Mouse (Mus musculus) 416B (cell line): ENCODE measurements around the gene Arl5a.

Experiments
- DNase-seq: peaks from one replicate; pipeline ENCODE4 v3.0.0; 2011; ENCODE audit warnings: low read depth

The Arl5a gene

DNA sequence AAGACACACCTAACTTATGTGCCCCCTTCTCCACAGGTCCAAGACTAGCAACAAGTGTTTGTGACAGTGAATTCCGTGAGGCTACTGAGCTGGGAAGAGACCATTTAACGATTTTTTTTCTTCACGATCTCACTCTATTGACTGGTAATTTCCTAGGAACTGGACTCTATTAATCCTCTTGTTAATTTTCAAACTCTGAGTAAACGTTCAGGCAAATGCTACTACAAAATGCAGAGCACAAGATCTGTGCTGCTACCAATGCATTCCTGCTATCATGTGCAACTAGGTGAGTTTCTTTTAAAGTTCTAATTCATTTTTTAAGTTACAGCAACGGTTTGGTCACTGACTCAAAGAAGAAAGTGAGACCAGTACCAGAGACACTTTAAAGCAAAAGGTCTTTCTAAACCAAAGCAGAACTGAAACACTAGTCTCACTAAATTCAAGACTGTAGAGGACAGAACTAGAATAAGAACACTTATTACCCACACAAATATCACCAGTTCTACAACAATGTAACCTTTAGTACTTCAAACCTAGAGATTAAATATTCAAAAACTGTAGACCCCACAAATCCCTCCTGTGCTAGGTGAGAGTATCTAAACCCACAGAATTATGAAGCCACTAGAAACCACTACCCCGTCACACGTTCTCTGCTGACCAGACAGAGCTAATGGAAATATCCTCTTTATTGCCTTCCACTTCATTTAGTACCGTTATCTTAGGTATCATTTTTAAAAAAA is 1.7 kb downstream of the Arl5a start:
- peak; percentile 18 for DNase-seq

DNA sequence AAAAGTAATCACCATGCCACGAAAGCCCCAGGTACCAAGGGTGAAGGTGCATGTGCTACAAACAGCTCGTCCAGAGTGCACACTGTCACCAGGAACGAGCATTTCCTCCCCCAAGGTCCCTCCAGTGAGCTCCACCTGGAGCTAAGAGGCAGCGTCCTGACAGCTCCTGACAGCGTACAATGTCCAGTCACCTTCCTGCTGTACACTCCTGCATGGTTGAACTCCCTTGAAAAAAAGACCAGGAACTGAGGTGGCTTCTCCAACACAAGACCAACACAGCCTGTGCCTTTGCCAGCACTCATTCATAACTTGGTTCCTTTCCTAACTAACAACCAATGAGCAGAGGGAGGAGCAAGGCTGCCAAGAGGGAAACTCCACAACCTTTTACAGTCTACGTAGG is 3.5 kb downstream of the Arl5a start:
- DNase-seq = no peak

DNA sequence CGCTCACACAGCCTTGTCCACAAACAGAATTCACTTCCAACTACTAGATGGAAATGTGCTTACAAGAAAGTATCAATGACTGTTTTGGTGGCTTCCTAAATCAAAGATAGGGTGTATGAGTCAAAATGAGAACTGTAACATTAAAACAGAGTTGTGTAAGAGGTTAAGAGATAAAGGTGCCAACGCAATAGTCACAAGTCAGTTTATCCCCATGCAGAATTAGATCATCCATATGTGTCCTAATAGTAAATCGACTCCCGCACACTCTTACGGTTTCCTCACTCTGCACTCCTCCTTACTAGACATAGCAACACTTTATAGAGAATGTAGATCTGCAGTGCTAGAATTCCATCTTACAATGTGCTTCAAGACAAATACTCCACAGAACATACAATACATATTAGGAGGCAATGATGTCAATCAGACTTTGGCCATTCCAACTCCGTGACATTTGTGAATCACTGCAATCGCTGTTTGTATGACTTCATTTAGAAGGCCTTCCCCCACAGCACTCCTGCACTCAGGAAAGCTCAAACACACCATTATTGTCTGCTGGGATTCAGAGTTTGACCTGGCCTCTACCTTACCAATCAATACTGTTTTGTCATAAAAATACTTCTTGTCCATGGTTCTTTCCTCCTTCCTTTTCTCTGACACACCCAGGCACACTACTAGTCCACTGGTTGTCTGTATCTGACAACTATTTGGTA is 4.5 kb downstream of the Arl5a start:
- DNase-seq = peak; percentile 54

DNA sequence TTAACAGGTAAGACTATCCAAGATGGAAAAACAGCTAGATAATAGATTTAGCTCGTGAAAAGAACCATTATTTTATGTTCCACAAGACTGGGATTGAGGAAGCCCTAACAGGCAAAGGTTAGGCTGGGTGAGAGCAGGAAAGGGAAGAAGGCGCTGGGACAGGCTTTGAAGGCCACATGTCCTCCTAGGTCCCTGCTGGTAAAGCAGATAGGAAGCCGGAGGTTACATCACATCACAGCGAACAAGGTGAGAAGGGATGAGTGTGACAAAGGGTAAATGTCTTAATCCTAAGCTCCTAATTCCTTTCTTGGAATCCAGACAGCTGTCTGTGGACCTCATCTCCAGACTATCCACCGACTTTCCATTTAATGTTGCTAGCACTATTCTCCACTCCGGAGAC is 5.4 kb downstream of the Arl5a start:
- DNase-seq = no peak

DNA sequence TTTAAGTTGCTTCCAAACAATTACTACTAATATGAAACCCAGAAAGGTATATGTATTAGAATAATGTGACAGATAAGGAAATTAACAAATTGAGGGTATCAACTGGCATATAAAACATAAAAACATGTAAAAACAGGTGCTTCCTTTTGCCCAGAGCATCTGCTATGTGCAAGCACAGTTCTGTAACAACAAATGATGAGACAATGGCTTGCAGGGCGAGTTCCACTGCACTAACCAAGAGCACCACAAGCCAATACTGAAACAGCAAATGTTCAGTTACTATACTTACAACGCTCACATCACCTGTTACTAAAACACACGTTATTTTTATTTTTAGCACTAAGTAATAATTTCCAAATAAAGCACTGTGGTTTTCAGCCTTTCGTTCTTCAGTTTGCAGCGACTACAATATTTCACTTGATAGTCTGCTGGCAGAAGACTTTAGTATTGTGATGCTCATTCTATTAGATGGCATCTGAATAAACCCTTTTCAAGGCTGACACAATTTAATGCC is 12.1 kb downstream of the Arl5a start:
- no peak for DNase-seq

DNA sequence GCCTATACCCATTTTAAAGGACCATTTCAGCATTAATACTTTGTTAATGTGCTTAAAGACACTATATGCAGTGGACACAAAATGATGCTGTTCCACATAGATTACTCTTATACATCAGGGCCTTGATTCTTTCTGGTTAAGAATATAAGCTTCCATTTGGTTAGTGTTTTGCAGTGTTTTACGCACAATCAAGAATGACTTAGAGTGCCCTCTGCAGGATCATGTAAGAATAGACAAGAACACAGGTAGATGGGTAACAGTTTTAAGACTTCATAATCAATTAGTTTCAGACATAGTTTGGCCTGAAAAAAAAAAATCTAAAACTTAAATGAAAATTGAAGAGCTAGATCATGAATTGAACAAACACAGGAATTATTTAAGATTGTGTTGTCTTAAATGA is 18.2 kb downstream of the Arl5a start:
- DNase-seq = peak; percentile 27

DNA sequence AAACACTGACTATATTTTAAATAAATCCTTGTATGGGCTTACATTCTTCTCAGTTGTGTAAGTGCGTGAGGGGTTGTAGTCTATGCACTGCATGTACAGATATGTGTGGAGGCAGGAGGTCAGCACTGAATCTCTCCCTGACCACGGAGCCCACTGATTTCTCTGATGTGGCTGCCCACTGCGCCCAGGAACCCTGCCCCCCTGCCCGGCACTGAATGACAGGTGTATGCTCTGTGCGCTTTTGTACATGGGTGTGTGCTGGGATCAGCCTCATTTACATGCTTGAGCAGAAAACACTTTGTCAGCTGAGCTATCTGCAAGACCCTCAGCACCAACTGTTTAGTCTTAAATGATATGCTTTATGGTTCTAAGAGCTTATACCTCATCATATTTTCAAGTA is 19.5 kb downstream of the Arl5a start:
- no peak for DNase-seq

DNA sequence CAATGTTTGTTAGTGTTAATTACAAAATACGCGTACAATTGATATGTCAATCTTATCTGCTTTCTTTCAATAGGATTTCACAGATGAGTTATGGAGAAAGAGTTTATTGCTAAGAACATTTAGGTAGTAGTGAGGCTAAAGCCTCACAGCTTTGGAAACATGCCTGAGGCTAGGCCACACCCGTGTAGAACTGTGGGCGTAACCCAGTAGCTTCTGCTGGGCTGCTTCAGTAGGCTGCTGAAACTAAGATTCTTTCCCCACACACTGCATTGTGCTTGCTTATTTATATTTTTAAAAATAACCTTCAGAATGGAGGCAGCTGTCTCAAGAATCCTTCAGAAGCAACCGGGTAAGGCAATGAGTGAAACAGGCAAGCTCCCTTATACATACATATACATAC is 30.2 kb downstream of the Arl5a start:
- no peak for DNase-seq

DNA sequence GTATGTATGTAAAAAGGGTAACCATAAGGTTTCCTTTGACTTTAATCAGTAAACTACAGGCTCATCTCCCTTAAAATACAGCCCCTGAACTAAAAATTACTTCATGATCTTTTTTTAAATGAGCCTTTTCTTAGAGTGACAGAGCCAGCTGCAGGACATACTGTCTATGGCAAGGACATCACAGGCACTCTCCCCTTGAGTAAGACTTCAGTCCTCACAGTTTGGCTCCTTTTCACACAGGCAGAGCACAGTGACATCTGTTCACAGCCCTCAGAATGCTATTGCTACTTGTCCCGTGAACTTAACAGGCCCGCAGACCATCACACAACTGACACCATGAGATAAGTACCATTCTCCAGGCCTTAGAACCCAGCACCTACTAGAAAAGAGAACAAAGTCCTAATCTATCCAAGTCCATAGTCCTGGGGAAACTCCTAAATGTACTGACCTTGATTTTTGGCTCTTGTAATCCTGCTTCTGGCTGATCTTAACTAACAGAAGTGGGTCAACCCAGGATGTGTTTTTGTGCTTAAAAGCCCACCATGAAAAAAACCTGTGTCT is 34.2 kb downstream of the Arl5a start:
- DNase-seq = no peak

DNA sequence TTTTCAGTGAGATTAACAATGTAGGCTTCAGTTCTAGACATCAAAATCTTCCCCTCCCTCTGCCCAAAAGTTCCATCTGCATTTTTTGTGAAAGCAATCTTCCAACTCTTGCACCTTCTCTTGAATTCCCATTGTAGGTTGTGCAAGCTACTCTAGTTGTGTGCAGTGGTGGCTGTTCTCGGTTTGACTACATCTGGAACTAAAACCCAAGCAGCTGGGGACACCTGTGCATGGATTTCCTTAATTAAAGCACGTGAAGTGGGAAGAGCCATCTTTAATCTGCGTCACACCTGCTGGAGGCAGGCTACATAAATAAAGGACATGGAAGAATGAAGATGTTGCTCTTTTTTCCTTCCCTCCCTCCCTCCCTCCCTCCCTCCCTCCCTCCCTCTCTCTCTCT is 34.7 kb downstream of the Arl5a start:
- DNase-seq = no peak

DNA sequence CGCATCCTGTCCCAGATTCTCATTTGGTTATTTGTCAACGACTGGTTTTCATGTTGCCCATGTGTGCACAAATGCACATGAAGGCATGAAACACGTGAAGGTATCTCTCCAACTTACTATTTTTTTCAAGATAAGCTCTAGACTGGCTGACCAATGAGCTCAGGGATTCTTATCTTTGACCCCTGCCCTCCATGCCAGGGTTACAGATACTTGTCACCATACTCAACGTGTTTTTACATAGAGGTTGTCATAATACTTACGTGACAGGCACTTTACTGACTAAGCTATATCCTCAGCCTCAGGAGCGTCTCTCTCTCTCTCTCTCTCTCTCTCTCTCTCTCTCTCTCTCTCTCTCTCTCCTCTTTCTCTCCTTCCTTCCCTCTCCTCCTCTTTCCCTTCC is 38.2 kb downstream of the Arl5a start:
- DNase-seq = no peak

DNA sequence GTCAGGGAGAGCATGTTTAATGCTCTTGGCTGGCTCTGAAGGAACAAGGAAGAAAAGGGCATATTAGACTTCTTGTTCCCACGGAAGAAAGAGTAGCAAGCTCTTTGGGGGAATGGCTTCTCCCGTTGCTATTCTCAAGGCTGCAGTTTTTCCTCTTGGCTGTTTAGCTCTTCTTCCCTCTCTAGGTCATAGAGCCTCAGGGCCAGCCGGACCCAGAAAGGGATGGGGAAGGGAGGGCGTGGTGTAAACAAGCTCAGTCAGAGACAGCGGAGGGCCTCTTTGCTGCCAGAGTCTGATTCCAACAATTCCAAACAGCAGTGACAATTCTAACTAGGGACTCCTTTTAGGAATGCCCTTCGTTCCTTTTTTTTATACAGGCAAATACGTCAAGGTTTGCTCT is 38.7 kb downstream of the Arl5a start:
- no peak for DNase-seq

DNA sequence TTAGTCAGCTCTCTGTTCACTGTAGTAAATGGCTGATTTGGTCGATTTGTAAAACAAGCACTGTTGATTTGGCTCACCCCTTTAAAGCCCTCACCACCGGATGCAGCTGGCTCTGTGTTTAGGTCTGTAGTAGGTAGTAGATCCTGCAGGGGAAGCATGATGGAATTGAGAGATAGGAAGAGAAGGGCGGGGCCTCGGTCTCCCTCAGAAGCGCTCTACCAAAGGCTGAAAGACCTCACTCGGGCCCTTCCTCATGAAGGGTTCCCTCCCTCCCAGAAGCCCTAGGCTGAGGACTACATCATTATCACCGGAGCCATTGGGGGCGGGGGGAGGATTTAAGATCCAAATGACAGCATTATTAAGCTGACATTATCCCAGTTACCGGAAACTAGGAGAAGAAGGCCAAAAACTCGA is 45.8 kb downstream of the Arl5a start:
- DNase-seq = peak; percentile 81

DNA sequence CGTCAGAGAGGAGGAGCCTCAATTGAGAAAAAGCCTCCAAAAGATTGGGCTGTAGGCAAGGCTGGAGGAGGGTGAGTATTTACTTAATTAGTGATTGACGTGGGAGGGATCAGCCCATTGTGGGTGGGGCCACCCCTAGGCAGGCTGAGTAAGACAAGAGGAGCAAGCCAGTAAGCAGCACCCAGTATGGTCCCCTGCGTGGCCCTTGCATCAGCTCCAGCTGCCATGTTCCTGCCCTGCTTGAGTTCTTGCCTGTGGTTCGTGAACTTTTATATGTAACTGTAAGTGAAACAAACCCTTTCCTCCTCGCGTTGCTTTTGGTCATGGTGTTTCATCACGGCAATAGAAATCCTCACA is 46.3 kb downstream of the Arl5a start, which contains the start of gene Neb:
Gene Neb, minus strand, starts transcription at position 27 of the 357 bp plus-strand sequence.
- no peak for DNase-seq

DNA sequence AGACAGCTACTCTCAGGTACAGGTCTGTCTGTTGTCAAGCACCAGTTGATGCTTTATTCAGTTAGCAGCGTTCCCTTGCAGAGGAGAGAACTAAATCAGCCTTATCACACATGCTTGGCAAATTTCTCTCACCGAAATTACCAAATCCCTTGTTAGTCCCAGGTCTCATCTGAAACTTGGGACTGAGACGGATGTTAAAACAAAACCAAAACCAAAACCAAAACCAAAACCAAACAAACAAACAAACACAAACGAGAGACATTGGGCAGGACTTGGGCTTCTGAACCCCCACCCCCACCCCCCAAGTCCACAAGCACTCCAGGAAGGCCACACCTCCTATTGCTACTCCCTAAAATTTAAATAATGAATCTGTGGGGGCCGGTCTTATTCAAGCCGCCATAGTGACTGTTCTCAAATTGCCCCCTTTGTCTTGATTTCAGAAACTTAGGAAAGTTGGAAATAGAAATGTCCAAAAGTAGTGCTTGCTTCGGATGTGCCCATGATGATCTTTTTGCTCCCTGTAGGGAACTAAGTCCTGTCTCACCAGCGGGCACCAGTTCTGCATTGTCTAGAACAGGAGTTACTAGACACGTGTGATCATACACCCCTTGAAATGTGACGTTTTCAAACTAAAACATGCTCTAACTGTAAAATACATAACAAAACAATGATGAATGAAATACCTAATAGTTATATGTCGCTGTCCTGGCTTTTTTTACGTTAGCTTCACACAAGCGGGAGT is 46.8 kb downstream of the Arl5a start:
- no peak for DNase-seq

DNA sequence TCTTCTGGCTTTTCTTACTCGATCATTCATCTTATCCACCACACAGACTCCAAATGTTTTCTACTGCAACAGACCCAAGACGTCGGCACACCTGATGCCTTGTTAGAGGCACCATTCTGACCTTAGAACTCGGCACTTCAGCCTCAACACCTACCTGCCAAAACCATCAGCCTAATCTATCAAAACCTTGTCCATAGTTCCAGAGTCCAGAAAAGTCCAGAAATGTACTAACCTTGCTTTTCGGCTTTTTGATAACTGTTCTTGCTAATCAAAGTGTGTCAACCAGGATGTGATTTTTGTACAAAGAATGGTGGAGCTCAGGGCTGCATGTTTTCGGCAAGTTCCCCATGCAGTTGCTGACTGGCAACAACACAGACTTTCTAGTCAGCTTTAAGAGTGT is 50.0 kb downstream of the Arl5a start:
- DNase-seq = no peak

DNA sequence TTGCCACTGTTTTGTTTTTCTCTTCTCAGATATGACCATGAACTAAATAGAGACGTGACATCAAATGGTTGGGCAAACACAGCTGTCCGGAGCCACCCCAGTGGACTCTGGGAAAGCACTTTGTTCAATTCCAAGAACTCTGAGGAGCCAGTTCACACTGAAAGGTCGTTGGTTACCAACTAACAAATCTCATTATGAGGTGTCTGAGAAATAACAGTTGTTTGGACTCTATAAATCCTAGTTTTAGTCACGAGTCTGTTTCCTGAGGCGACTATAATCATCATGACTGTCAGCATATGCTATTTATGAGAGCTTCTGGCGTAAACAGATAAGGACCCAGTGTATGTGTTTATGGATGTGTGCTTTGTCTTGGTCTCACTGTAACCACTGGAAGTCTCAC is 52.2 kb downstream of the Arl5a start:
- DNase-seq = no peak

DNA sequence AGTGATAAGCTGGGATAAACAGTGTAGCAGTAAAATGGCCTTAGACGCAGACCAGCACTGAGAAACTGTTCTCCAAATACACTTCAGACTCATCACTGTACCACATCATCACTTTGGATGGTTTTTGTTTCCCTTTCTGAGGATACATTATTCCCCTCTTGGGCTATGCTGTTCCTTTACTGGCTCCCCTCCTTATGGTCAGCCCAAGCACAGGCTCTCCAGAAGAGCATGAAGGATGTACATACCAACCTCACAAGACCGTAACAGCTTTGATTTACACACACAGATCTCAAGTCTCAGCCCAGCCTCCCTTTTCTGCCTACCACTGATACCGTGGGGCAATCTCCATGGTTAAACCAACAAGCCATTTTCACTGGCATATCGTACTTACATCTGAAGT is 52.6 kb downstream of the Arl5a start:
- no peak for DNase-seq

DNA sequence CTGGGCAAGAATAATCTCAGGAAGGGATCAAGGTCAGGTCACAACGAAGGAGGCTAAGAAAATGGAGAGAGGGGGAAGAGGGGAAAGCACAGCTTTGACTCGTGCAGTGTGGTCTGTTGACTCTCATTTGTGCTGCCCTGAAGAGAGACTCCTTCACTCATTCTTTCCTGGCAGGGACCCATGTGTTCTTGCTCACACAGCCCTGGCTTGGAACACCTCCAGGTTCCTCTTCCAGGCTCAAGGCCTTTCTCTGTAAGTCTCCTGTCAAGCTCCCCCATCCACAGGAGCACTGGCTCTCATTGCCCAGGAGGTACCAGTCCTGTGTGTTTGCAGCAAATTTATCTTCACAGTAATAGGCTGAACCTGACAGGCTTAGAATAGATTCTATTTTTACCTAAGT is 53.6 kb downstream of the Arl5a start:
- DNase-seq = no peak

DNA sequence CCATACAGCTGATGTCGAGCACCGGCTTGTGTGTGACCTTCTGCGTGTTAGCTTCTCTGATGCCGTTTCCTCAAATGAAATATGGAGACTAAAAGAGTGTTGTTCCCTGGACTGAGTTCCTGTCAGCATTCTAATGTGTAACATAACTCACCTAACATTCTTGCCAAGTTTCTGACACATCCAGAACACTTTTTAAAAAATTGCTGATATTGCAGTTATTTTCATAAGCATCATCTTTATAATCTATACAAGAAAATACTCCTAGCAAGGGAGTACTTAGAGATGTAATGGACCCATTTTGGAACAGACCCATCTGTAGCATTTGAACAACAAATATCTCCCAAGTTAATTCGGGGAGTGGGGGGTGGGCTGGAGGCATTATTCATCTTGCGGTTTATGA is 55.1 kb downstream of the Arl5a start:
- no peak for DNase-seq

DNA sequence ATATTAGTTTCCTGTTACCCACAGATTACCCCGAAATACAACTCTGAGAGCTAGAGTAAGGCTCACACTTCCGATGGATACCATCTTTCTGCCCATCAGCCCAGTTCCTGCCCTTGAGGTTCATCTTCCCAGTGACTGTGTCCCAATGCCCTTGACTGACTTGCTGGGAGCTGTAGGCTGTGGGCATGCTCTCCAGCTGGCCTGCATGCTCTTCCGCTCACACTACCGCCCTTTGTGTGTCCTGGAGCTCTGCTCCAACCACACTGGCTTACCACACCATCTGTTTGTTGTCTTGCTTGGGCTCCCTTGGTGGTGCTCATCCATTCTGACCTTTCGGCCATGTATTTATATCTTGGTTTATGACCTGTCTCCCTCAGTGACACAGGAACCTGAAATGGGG is 57.0 kb downstream of the Arl5a start:
- no peak for DNase-seq

DNA sequence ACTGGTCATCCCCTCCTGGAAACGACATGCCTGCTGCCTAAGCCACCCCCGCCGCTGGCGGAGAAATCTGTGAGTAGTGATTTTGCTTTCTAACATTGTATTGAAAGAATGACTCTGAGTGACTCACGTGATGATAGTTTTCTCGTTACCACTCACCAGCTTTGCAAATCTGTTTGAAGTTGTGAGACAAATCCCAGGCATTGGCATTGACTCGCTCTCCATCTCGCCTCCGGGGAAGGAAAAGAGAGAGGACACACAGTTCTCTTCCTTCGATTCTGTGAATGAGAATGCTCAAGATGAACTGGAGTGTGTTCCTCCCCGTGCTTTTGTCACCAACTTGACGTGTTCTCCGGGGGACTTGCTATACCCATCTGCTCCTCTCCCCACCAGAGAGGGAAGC is 57.5 kb downstream of the Arl5a start:
- no peak for DNase-seq

DNA sequence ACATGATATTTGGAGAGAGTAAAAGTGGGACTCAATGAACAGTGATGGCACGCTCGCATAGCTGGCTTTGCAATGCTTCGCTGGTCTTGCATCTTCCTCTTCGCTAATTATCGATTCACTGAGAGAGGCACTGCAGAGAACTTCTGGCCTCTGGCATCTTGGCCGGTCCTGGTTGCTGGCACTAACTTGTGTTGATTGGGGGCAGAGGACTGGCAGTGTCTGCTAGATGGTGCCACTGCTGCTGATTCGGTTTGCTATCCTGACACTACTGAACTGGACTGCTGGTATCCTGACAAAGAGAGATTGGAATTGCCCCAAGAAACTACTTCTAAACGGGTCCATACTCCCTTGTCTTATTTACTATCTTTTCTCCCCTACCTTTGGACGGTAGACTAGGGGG is 63.6 kb downstream of the Arl5a start:
- no peak for DNase-seq
